Mouse (Mus musculus) forebrain, postnatal 0 days (tissue): Measurements from ENCODE around the gene Edar. TPM values are rescaled to one million over a fixed set of nuclear protein-coding genes. Genes with fewer than 3 reads are reported as not detected.
A peak's percentile ranks its signal among the peaks of the same experiment; 100 is the strongest.

Experiments
- ATAC-seq: fragments of 200-750 bp; cut with Nextera tagmentation; 2 replicates; pipeline ENCODE4 v1.8.0; 2017; ENCODE audit warnings: mild to moderate bottlenecking, moderate library complexity
- DNase-seq: peaks from one replicate; pipeline ENCODE4 v3.0.0-alpha.2; 2015
- H3K27ac ChIP-seq: fragments of 300-500 bp; sonication (generic); 2 replicates; pipeline ENCODE4 v1.5.1; 2014; ENCODE audit warnings: low read depth, mild to moderate bottlenecking, antibody characterized with exemption, low read length, moderate library complexity, mixed read lengths
- H3K27me3 ChIP-seq: fragments of 300-500 bp; sonication (generic); 2 replicates; pipeline ENCODE4 v1.6.1; 2014; ENCODE audit warnings: mild to moderate bottlenecking, low read length, mixed read lengths; ENCODE audit not compliant: insufficient read depth
- H3K36me3 ChIP-seq: fragments of 300-500 bp; sonication (generic); 2 replicates; pipeline ENCODE4 v1.6.1; 2014; ENCODE audit warnings: mild to moderate bottlenecking, moderate library complexity; ENCODE audit not compliant: insufficient read depth
- H3K4me1 ChIP-seq: fragments of 300-500 bp; sonication (generic); 2 replicates; pipeline ENCODE4 v1.6.1; 2014; ENCODE audit warnings: antibody characterized with exemption; ENCODE audit not compliant: insufficient read depth
- H3K4me2 ChIP-seq: fragments of 300-500 bp; sonication (generic); 2 replicates; pipeline ENCODE4 v1.6.1; 2014; ENCODE audit warnings: low read depth, mild to moderate bottlenecking, moderate library complexity
- H3K4me3 ChIP-seq: fragments of 300-500 bp; sonication (generic); 2 replicates; pipeline ENCODE4 v1.5.1; 2014; ENCODE audit warnings: low read depth, low read length, mixed read lengths
- H3K9ac ChIP-seq: fragments of 300-500 bp; sonication (generic); 2 replicates; pipeline ENCODE4 v1.6.1; 2014; ENCODE audit warnings: mild to moderate bottlenecking
- H3K9me3 ChIP-seq: fragments of 300-500 bp; sonication (generic); 2 replicates; pipeline ENCODE4 v1.6.1; 2016; ENCODE audit warnings: low read length
- CTCF ChIP-seq: sonication (generic); IDR thresholded peaks from 2 replicates; pipeline ENCODE4 v1.5.1; 2016; ENCODE audit warnings: antibody characterized with exemption, control low read depth, low read depth
- WGBS: fragments of 180-500 bp; shearing (Covaris S2); extraction: QIAGEN DNeasy Blood & Tissue Kit; methylation state at CpG from one replicate; pipeline ENCODE4 v1.1.7; 2014; 5-methylcytosine and 5-hydroxymethylcytosine counted together
- polyA plus RNA-seq: library from polyadenylated mRNA; unstranded; fragments of >200 nt; fragmentation: Nextera tagmentation; extraction: Ambion mirVana; gene quantifications from 2 replicates; pipeline ENCODE4 v1.2.1, GENCODE M21; 2015
- total RNA-seq: library from RNA; depleted of rRNA; stranded (reverse); fragments of >200 nt; gene quantifications from 2 replicates; pipeline ENCODE4 v1.2.3, GENCODE M21; 2014

Edar gene
- total and polyA plus RNA-seq, 2 experiments from 2014 or later, result 0.38 to 0.90 TPM

GRCm38 (mm10) chr10:58700160-58700559, 24.7 kb upstream of the Edar start:
- Histone ChIP-seq H3K36me3 (no peaks in the 10 kb centered on the region), H3K9ac (no peak overlapping the region), H3K27me3 (no peaks in the 10 kb centered on the region), H3K9me3 (no peaks in the 10 kb centered on the region), H3K4me2 (no peak overlapping the region), H3K4me3 (no peak overlapping the region), H3K4me1 (no peaks in the 10 kb centered on the region), H3K27ac (no peak overlapping the region)
- 21% methylated on average over 4 of the region's 4 CpGs for WGBS
- ATAC-seq, result peak; percentile 76
- no peak for TF ChIP-seq CTCF
- peak; percentile 45 for DNase-seq

GRCm38 (mm10) chr10:58698955-58699354, 23.5 kb upstream of the Edar start:
- no peak overlapping the region for H3K27ac ChIP-seq
- no peak overlapping the region for H3K4me3 ChIP-seq
- no peak overlapping the region for H3K4me2 ChIP-seq
- ATAC-seq, result no peak
- H3K9me3 ChIP-seq, result no peaks in the 10 kb centered on the region
- no peaks in the 10 kb centered on the region for H3K36me3 ChIP-seq
- no peak for TF ChIP-seq CTCF
- no peak for DNase-seq
- no peaks in the 10 kb centered on the region for H3K4me1 ChIP-seq
- H3K9ac ChIP-seq, result no peak overlapping the region
- WGBS, result 85% methylated on average over 4 of the region's 4 CpGs
- no peaks in the 10 kb centered on the region for H3K27me3 ChIP-seq

- no peak for TF ChIP-seq CTCF
- no peaks in the 10 kb centered on the region for H3K36me3 ChIP-seq
- no peaks in the 10 kb centered on the region for H3K9me3 ChIP-seq
- H3K9ac ChIP-seq, result no peak overlapping the region
- no peaks in the 10 kb centered on the region for H3K27me3 ChIP-seq
- no peak overlapping the region for H3K4me3 ChIP-seq
- DNase-seq (no peak), ATAC-seq (no peak)
- WGBS, result 80% methylated on average over 6 of the region's 7 CpGs
- no peak overlapping the region for H3K27ac ChIP-seq
- H3K4me2 ChIP-seq, result no peak overlapping the region
- no peaks in the 10 kb centered on the region for H3K4me1 ChIP-seq
Measured at GRCm38 (mm10) chr10:58691051-58691450, 15.6 kb upstream of the Edar start.

GRCm38 (mm10) chr10:58679298-58679697, 3.8 kb upstream of the Edar start:
- H3K27me3 ChIP-seq, result no peaks in the 10 kb centered on the region
- H3K9me3 ChIP-seq, result no peaks in the 10 kb centered on the region
- 91% methylated on average over 6 of the region's 6 CpGs for WGBS
- no peak overlapping the region for H3K4me3 ChIP-seq
- no peak for TF ChIP-seq CTCF
- H3K4me2 ChIP-seq, result no peak overlapping the region
- H3K27ac ChIP-seq, result no peak overlapping the region
- no peaks in the 10 kb centered on the region for H3K4me1 ChIP-seq
- H3K36me3 ChIP-seq, result no peaks in the 10 kb centered on the region
- no peak overlapping the region for H3K9ac ChIP-seq
- no peak for ATAC-seq
- DNase-seq, result no peak

- H3K36me3 ChIP-seq, result no peaks in the 10 kb centered on the region
- peak overlapping the region; percentile 44 for H3K4me2 ChIP-seq
- peaks cover 4% of the 10 kb centered on the region; the same call in 1 of the 2 replicates for H3K4me1 ChIP-seq
- peak; percentile 79 for TF ChIP-seq CTCF
- no peaks in the 10 kb centered on the region for H3K27me3 ChIP-seq
- peak; percentile 85 for DNase-seq
- peak overlapping the region; percentile 16; the same call in 1 of the 2 replicates for H3K4me3 ChIP-seq
- peak; percentile 79 for ATAC-seq
- no peak overlapping the region for H3K27ac ChIP-seq
- 8% methylated on average over 15 of the region's 15 CpGs for WGBS
- no peaks in the 10 kb centered on the region for H3K9me3 ChIP-seq
- H3K9ac ChIP-seq, result no peak overlapping the region
Measured at GRCm38 (mm10) chr10:58673278-58674061, 2.0 kb downstream of the Edar start.

- H3K9ac ChIP-seq, result no peak overlapping the region
- no peaks in the 10 kb centered on the region for H3K36me3 ChIP-seq
- no peak for TF ChIP-seq CTCF
- no peak overlapping the region for H3K4me2 ChIP-seq
- WGBS, result 15% methylated on average over 10 of the region's 10 CpGs
- no peak overlapping the region for H3K4me3 ChIP-seq
- DNase-seq (no peak), ATAC-seq (peak; percentile 69)
- peaks cover 4% of the 10 kb centered on the region; the same call in 1 of the 2 replicates for H3K4me1 ChIP-seq
- no peaks in the 10 kb centered on the region for H3K9me3 ChIP-seq
- no peak overlapping the region for H3K27ac ChIP-seq
- no peaks in the 10 kb centered on the region for H3K27me3 ChIP-seq
Measured at GRCm38 (mm10) chr10:58672557-58673277, 2.7 kb downstream of the Edar start.

- TF ChIP-seq CTCF, result no peak
- Histone ChIP-seq H3K9ac (no peak overlapping the region), H3K4me3 (no peak overlapping the region), H3K4me2 (no peak overlapping the region), H3K4me1 (no peaks in the 10 kb centered on the region), H3K9me3 (no peaks in the 10 kb centered on the region), H3K27ac (no peak overlapping the region), H3K36me3 (no peaks in the 10 kb centered on the region), H3K27me3 (0 out of 2 replicates have a peak, but pooled peaks cover 6% of the 10 kb centered on the region)
- 61% methylated on average over 5 of the region's 5 CpGs for WGBS
- no peak for DNase-seq
- ATAC-seq, result peak; percentile 88
Measured at GRCm38 (mm10) chr10:58663868-58664267, 11.6 kb downstream of the Edar start.
